Comparison of ENCODE assay signal across 8 mouse cellular contexts in genomic region chr11:117848985-117849671, GRCm38 (mm10). TPM values are rescaled to one million over a fixed set of nuclear protein-coding genes. Genes with fewer than 3 reads are reported as not detected.
A peak's percentile ranks its signal among the peaks of the same experiment; 100 is the strongest.
DNase-seq lines count a peak whose midpoint lies in the region; ATAC-seq and TF ChIP-seq lines count a peak whose summit lies in the region.

Gene Birc5, plus strand, starts transcription at chr11:117849251.

- H3K36me3 ChIP-seq in hindbrain, embryonic 10.5 days: peaks cover 34% of the 10 kb centered on the region
- peaks cover 13% of the 10 kb centered on the region for H3K36me3 ChIP-seq in lung, embryonic 16.5 days (ENCODE audit: control insufficient read depth, insufficient read depth, low read length)
- H3K36me3 ChIP-seq in thymus, adult 2 months (ENCODE audit: control insufficient read depth, insufficient read depth, low read length): peaks cover 8% of the 10 kb centered on the region; the same call in 1 of the 2 replicates

- TF ChIP-seq POLR2A in thymus, adult 2 months (IDR thresholded peaks at IDR 0.05; ENCODE audit: control insufficient read depth, extremely low read depth, insufficient read depth, low read length, poor library complexity): peak; percentile 94

- H3K27me3 ChIP-seq in hindbrain, embryonic 10.5 days (ENCODE audit: insufficient read depth, poor library complexity, severe bottlenecking): no peaks in the 10 kb centered on the region
- no peaks in the 10 kb centered on the region for H3K27me3 ChIP-seq in lung, embryonic 16.5 days (ENCODE audit: control insufficient read depth, insufficient read depth, low read depth, low read length)
- H3K27me3 ChIP-seq in thymus, adult 2 months (ENCODE audit: control insufficient read depth, insufficient read depth, low read length): no peaks in the 10 kb centered on the region

- H3K9me3 ChIP-seq in hindbrain, embryonic 10.5 days: no peaks in the 10 kb centered on the region
- H3K9me3 ChIP-seq in lung, embryonic 16.5 days (ENCODE audit: control insufficient read depth, low read length): no peaks in the 10 kb centered on the region

- peak within 1 kb of the TSS; percentile 95 for H3K27ac ChIP-seq in hindbrain, embryonic 10.5 days
- H3K27ac ChIP-seq in lung, embryonic 16.5 days (ENCODE audit: low read length): peak within 1 kb of the TSS; percentile 99
- peak within 1 kb of the TSS; percentile 78 for H3K27ac ChIP-seq in thymus, adult 2 months (ENCODE audit: control insufficient read depth, insufficient read depth, low read length)

- peaks cover 37% of the 10 kb centered on the region for H3K4me1 ChIP-seq in hindbrain, embryonic 10.5 days (replicated peaks)
- H3K4me1 ChIP-seq in lung, embryonic 16.5 days (replicated peaks; ENCODE audit: control insufficient read depth, insufficient read depth, low read length): peaks cover 23% of the 10 kb centered on the region
- H3K4me1 ChIP-seq in thymus, adult 2 months (replicated peaks; ENCODE audit: control insufficient read depth, insufficient read depth, low read length): peaks cover 12% of the 10 kb centered on the region

- under 1% methylated on average over 51 of the region's 51 CpGs for WGBS in hindbrain, embryonic 10.5 days
- under 1% methylated on average over 51 of the region's 51 CpGs for WGBS in lung, embryonic 16.5 days
- WGBS in thymus, adult 2 months: under 1% methylated on average over 51 of the region's 51 CpGs

- DNase-seq in Muller cell, postnatal 12 days (ENCODE audit: inconsistent ontology term): peak; percentile 98
- DNase-seq in cerebellum, adult 9-10 months: peak; percentile 94
- DNase-seq in hindbrain, embryonic 10.5 days (ENCODE audit: low spot score): peak; percentile 96
- peak; percentile 96 for DNase-seq in layer of hippocampus, adult 9-11 months
- peak; percentile 92 for DNase-seq in ovary, adult 18-20 months (ENCODE audit: low spot score)
- peak; percentile 98 for DNase-seq in thymus, adult 2 months

- ATAC-seq in frontal cortex, adult (ENCODE audit: low TSS enrichment): peak; percentile 94
- peak; percentile 97 for ATAC-seq in lung, embryonic 16.5 days (ENCODE audit: low read depth)

- peak within 1 kb of the TSS; percentile 89 for H3K9ac ChIP-seq in lung, embryonic 16.5 days (ENCODE audit: low read length)

- TF ChIP-seq CTCF in thymus, adult 2 months (IDR thresholded peaks at IDR 0.05; ENCODE audit: borderline replicate concordance, control insufficient read depth, extremely low read depth, insufficient read depth, low read length, poor library complexity): peak; percentile 72

- H3K4me3 ChIP-seq in hindbrain, embryonic 10.5 days: peak within 1 kb of the TSS; percentile 86
- H3K4me3 ChIP-seq in lung, embryonic 16.5 days (ENCODE audit: low read length): peak within 1 kb of the TSS; percentile 75
- peak within 1 kb of the TSS; percentile 64 for H3K4me3 ChIP-seq in thymus, adult 2 months (ENCODE audit: control insufficient read depth, insufficient read depth, low read length)

- H3K4me2 ChIP-seq in lung, embryonic 16.5 days (ENCODE audit: low read depth, low read length): peak within 1 kb of the TSS; percentile 61

RNA-seq across cellular contexts. Expression of gene Birc5, which starts in this region (rescaled TPM):
- polyA plus RNA-seq in hindbrain, embryonic 10.5 days (2016; fragmentation: Nextera tagmentation; extraction: Ambion mirVana): 338 and 392 TPM in 2 replicates
- polyA plus RNA-seq in lung, embryonic 16.5 days (2015; fragmentation: Nextera tagmentation; extraction: Ambion mirVana): 312 and 336 TPM in 2 replicates
- polyA plus RNA-seq in thymus, adult 2 months (2012; rRNA removed): 75.4 and 87.2 TPM in 2 replicates

Comparison
In these comparisons a context has a peak if more than half of its experiments do, and no peak if none do; other contexts are left out.
1. Peak in every context shown above with its lines: DNase-seq, ATAC-seq, H3K4me3 ChIP-seq and H3K27ac ChIP-seq.